Mouse (Mus musculus) left cerebral cortex, adult 2 months (tissue): ENCODE results near the gene Lrmda. TPM values are rescaled to one million over a fixed set of nuclear protein-coding genes. Genes with fewer than 3 reads are reported as not detected.
A peak's percentile ranks its signal among the peaks of the same experiment; 100 is the strongest.
"Not testable (repeated sequence)": the region's sequence is repeated elsewhere in the genome, so short reads cannot be mapped to it uniquely, and the experiment has no call there.

ENCODE experiments used
- DNase-seq, 2 experiments: peaks; one replicate each; pipeline ENCODE4 v3.0.0; 2021 to 2022; ENCODE audit warnings: low spot score in 2 of 2, mixed read lengths in 1 of 2; ENCODE audit errors: extremely low spot score in 1 of 2
- H3K27ac ChIP-seq: fragments of 200-600 bp; 2 replicates; pipeline ENCODE4 v1.8.1; 2022
- H3K4me3 ChIP-seq: fragments of 200-600 bp; 2 replicates; pipeline ENCODE4 v1.8.1; 2022
- CTCF ChIP-seq: fragments of 200-600 bp; IDR thresholded peaks from 2 replicates; pipeline ENCODE4 v1.8.1; 2022; ENCODE audit warnings: antibody characterized with exemption, mild to moderate bottlenecking, moderate library complexity
- intact Hi-C: fragments of 180-260 bp; cut with DNase I; formaldehyde crosslinking; loops from one replicate; pipeline ENCODE4 v1.15.1; 2025
- total RNA-seq, 2 experiments: library from RNA; stranded (reverse); gene quantifications; 2 replicates each; pipeline ENCODE4 v1.2.3; 2021

The Lrmda gene
- total RNA-seq, 2 experiments from 2014 or later: 0.87 to 0.97 TPM

- TF ChIP-seq CTCF: no peak
- no peak overlapping the region for H3K4me3 ChIP-seq
- no peak for DNase-seq
- intact Hi-C loops: no loop called here
- no peak overlapping the region for H3K27ac ChIP-seq
Measured at GRCm38 (mm10) chr14:22782365-22782764, 762.9 kb downstream of the Lrmda start.

- no peak overlapping the region for H3K4me3 ChIP-seq
- intact Hi-C loops: no loop called here
- no peak for TF ChIP-seq CTCF
Measured at GRCm38 (mm10) chr14:22783211-22784161, 764.0 kb downstream of the Lrmda start.

GRCm38 (mm10) chr14:22800020-22800419 lies 780.5 kb downstream of the Lrmda start:
- no peak for TF ChIP-seq CTCF
- DNase-seq: no peak
- intact Hi-C loops: loop anchor here (10.0 kb wide), 1 partner anchor 65 kb away; no protein-coding TSS in a partner anchor

More at GRCm38 (mm10) chr14:22783211-22784161, 764.0 kb downstream of the Lrmda start:
- no peak for DNase-seq
- no peak overlapping the region for H3K27ac ChIP-seq

GRCm38 (mm10) chr14:22800871-22801636 lies 781.5 kb downstream of the Lrmda start:
- DNase-seq: no peak
- no peak overlapping the region for H3K4me3 ChIP-seq
- intact Hi-C loops: loop anchor here (10.0 kb wide), 1 partner anchor 64 kb away; no protein-coding TSS in a partner anchor
- H3K27ac ChIP-seq: no peak overlapping the region
- no peak for TF ChIP-seq CTCF

More at GRCm38 (mm10) chr14:22800020-22800419, 780.5 kb downstream of the Lrmda start:
- no peak overlapping the region for H3K4me3 ChIP-seq
- H3K27ac ChIP-seq: no peak overlapping the region

GRCm38 (mm10) chr14:22801714-22802113 lies 782.2 kb downstream of the Lrmda start:
- not testable (repeated sequence) for H3K4me3 ChIP-seq, H3K27ac ChIP-seq, DNase-seq
- intact Hi-C loops: loop anchor here (10.0 kb wide), 1 partner anchor 63 kb away; no protein-coding TSS in a partner anchor

GRCm38 (mm10) chr14:22807324-22807723 lies 787.8 kb downstream of the Lrmda start:
- H3K4me3 ChIP-seq: no peak overlapping the region
- no peak overlapping the region for H3K27ac ChIP-seq
- no peak for TF ChIP-seq CTCF
- DNase-seq: no peak
- intact Hi-C loops: loop anchor here (5.0 to 10.0 kb wide), 3 partner anchors 57 to 240 kb away; no protein-coding TSS in a partner anchor

- peak; percentile 75 for TF ChIP-seq CTCF
- Histone ChIP-seq H3K27ac (no peak overlapping the region), H3K4me3 (0 out of 2 replicates have a peak overlapping the region, but pooled peaks have one; percentile 14)
- peak; percentile 48 to 55 for DNase-seq
- intact Hi-C loops: loop anchor here (2.0 to 10.0 kb wide), 4 partner anchors 57 to 821 kb away; no protein-coding TSS in a partner anchor
Measured at GRCm38 (mm10) chr14:22807726-22808594, 788.4 kb downstream of the Lrmda start.

- intact Hi-C loops: loop anchor here (2.0 to 10.0 kb wide), 4 partner anchors 56 to 822 kb away; no protein-coding TSS in a partner anchor
- H3K4me3 ChIP-seq: no peak overlapping the region
- DNase-seq: no peak
- TF ChIP-seq CTCF: no peak
- H3K27ac ChIP-seq: no peak overlapping the region
Measured at GRCm38 (mm10) chr14:22808595-22809166, 789.2 kb downstream of the Lrmda start.

- Histone ChIP-seq H3K27ac (no peak overlapping the region), H3K4me3 (no peak overlapping the region)
- no peak for DNase-seq
- intact Hi-C loops: loop anchor here (2.0 to 10.0 kb wide), 4 partner anchors 56 to 822 kb away; no protein-coding TSS in a partner anchor
- no peak for TF ChIP-seq CTCF
Measured at GRCm38 (mm10) chr14:22809229-22809628, 789.7 kb downstream of the Lrmda start.

- H3K4me3 ChIP-seq: no peak overlapping the region
- no peak overlapping the region for H3K27ac ChIP-seq
- no peak for DNase-seq
- intact Hi-C loops: loop anchor here (10.0 kb wide), 1 partner anchor 594 kb away; no protein-coding TSS in a partner anchor
- no peak for TF ChIP-seq CTCF
Measured at GRCm38 (mm10) chr14:22810531-22810930, 791.0 kb downstream of the Lrmda start.
